Mouse (Mus musculus) cerebellum, adult 11-12 months (tissue): Measurements from ENCODE around the gene Ddx46.
A peak's percentile ranks its signal among the peaks of the same experiment; 100 is the strongest.

Source experiments
- DNase-seq: peaks from one replicate; pipeline ENCODE4 v3.0.0; 2022

Gene Ddx46

DNA sequence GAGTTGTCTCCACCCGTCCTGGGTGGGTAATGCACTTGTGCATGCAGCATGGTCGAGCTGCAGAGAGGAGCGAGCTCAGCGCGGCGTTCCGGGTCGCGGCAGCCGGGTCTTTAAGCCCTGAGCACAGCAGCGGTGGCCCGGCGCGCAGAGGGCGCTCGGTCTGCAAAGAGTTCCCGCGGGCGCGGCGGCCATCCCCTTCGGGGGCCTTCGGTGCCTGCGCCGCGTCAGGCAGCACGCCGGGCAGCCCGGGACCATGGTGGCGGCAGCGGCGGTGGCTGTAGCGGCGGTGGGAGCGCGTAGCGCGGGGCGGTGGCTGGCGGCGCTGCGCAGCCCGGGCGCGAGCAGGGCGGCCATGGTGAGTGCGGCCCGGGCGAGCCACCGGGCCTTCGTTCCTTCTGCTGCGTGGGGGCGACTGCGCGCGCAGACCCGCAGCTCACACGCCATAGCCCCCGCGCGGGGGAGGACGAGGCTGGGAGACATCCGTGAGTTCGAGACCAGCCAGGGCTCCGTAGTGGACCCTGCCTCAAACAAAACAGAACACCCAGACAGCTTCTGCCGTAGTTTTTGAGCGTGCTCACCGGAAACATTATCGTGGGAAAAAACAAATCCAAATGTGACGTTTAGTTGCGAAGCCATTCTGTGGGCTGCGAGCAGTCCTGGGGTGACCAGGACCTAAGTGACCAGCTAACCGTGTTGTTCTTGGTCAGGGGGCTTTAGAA, 92.5 kb downstream of the Ddx46 start, which contains the start of gene Pcbd2:
Pcbd2 (plus strand) TSS at position 249 of the 719 bp plus-strand sequence.
- DNase-seq, result peak; percentile 82

DNA sequence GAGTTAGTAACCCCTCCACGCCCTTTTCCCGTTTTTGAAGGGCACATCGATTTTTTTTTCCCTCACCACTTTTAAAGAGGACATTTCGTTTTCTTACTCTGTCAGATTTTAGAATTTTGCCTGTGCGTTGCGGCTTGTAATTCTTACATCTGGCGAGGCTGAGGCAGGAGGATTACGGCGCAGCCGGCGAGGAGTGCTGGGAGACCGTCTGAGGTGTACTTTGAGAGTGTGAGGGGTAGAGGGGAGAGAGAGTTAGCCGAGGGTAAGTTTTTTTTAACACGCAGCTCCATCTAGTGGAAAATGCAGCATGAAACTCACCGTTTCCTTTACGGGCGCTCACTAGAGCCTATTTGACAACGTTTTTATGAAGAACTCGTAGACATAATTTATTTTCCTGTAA, 93.0 kb downstream of the Ddx46 start:
- peak; percentile 62 for DNase-seq

DNA sequence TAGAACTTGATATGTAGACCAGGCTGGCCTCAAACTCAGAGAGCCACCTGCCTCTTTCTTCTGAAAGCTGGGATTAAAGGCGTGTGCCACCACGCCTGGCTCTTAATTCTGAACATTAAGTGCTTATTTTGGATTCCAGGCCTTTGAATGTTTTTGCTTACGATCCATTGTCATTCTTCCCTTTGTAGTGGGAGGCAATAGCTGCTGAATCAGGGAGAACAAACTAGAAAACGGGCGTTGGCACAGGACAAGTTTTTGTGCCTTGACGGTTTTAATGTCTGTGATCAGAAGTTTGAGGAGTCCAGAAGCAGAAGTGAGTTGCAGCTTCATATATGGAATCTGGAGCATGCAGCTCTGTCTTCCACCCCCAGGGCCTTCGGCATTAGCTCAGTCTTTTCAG, 95.9 kb downstream of the Ddx46 start:
- no peak for DNase-seq
